10 mouse cellular contexts compared by ENCODE assay signal in the genomic region with DNA sequence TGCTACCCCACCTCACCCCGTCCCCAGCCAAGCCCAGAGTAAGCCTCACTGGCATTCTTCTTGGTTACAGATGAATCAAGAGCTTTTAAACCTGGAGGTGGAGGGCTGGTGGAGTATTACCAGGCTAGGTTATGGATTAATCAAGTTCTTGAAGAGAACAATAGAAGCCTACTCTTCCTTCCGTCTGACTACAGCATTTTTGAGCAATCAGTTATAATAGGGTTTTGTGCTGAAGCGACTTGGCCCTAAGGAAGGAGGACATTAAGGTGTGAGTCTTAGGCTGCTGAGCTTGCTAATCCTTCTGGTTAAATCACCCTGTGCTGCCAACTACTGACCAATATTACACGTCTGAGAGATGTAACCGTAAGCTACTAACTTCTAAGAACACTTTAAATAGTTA. TPM values are rescaled to one million over a fixed set of nuclear protein-coding genes. Genes with fewer than 3 reads are reported as not detected.
DNase-seq lines count a peak whose midpoint lies in the region; ATAC-seq lines count a peak whose summit lies in the region.
"Had no signal": no experiment of that assay in that cellular context is flagged by ENCODE, and none has a peak within 500 bp of the region (broad histone marks: within the 10 kb centered on the region; RNA-seq: fewer than 3 reads in every experiment).

No protein-coding gene starts in this region.

- no peak overlapping the region for H3K9ac ChIP-seq in hindbrain, embryonic 15.5 days
- H3K9ac ChIP-seq in midbrain, embryonic 14.5 days (replicated peaks; ENCODE audit: low read length): no peak overlapping the region; the same call in 1 of the 2 replicates

- ATAC-seq in hindbrain, embryonic 15.5 days (ENCODE audit: low FRiP score, low read depth): no peak
- ATAC-seq in midbrain, embryonic 14.5 days (ENCODE audit: low FRiP score, low TSS enrichment): no peak

- peak overlapping the region; percentile 62 for H3K4me3 ChIP-seq in embryonic facial prominence, embryonic 10.5 days
- H3K4me3 ChIP-seq in hindbrain, embryonic 15.5 days: peak overlapping the region; percentile 50
- peak overlapping the region; percentile 41 for H3K4me3 ChIP-seq in midbrain, embryonic 14.5 days (replicated peaks; ENCODE audit: low read depth, low read length)

- H3K27ac ChIP-seq in embryonic facial prominence, embryonic 10.5 days (replicated peaks): peak overlapping the region; percentile 65
- no peak overlapping the region for H3K27ac ChIP-seq in hindbrain, embryonic 15.5 days (replicated peaks)
- no peak overlapping the region for H3K27ac ChIP-seq in midbrain, embryonic 14.5 days (replicated peaks; ENCODE audit: low read depth, low read length)

- DNase-seq in kidney, adult 9 months: peak; percentile 19
- DNase-seq in kidney, postnatal 4 days: no peak
- no peak for DNase-seq in embryonic facial prominence, embryonic 10.5 days (ENCODE audit: low spot score)
- no peak for DNase-seq in midbrain, embryonic 14.5 days
- DNase-seq in cerebellum, adult 9-11 months: no peak
- DNase-seq in right cerebral cortex, postnatal 4 days: no peak
- no peak for DNase-seq in cerebellum, adult 11 months
- DNase-seq: kidney, postnatal 14 days had no signal

- 15% methylated on average over 5 of the region's 5 CpGs for WGBS in embryonic facial prominence, embryonic 10.5 days
- 16% methylated on average over 5 of the region's 5 CpGs for WGBS in hindbrain, embryonic 15.5 days
- 17% methylated on average over 5 of the region's 5 CpGs for WGBS in midbrain, embryonic 14.5 days

- peaks cover 51% of the 10 kb centered on the region for H3K27me3 ChIP-seq in embryonic facial prominence, embryonic 10.5 days (replicated peaks; ENCODE audit: low read depth, poor library complexity, severe bottlenecking)
- peaks cover 20% of the 10 kb centered on the region; the same call in 1 of the 2 replicates for H3K27me3 ChIP-seq in hindbrain, embryonic 15.5 days
- H3K27me3 ChIP-seq in midbrain, embryonic 14.5 days (ENCODE audit: control insufficient read depth, insufficient read depth, low read length): 0 out of 2 replicates have a peak, but pooled peaks cover 4% of the 10 kb centered on the region

- H3K36me3 ChIP-seq in embryonic facial prominence, embryonic 10.5 days (replicated peaks): no peaks in the 10 kb centered on the region
- H3K36me3 ChIP-seq in hindbrain, embryonic 15.5 days: no peaks in the 10 kb centered on the region
- no peaks in the 10 kb centered on the region for H3K36me3 ChIP-seq in midbrain, embryonic 14.5 days (ENCODE audit: control insufficient read depth, insufficient read depth, low read length)

- H3K4me2 ChIP-seq in hindbrain, embryonic 15.5 days: peak overlapping the region; percentile 75
- peak overlapping the region; percentile 54 for H3K4me2 ChIP-seq in midbrain, embryonic 14.5 days (ENCODE audit: low read length)

- H3K9me3 ChIP-seq in embryonic facial prominence, embryonic 10.5 days: no peaks in the 10 kb centered on the region
- no peaks in the 10 kb centered on the region for H3K9me3 ChIP-seq in hindbrain, embryonic 15.5 days
- H3K9me3 ChIP-seq in midbrain, embryonic 14.5 days (ENCODE audit: control insufficient read depth, low read length): no peaks in the 10 kb centered on the region

- H3K4me1 ChIP-seq in embryonic facial prominence, embryonic 10.5 days: peaks cover 12% of the 10 kb centered on the region
- H3K4me1 ChIP-seq in hindbrain, embryonic 15.5 days (replicated peaks): peaks cover 16% of the 10 kb centered on the region
- H3K4me1 ChIP-seq in midbrain, embryonic 14.5 days (ENCODE audit: control insufficient read depth, insufficient read depth, low read length): 0 out of 2 replicates have a peak, but pooled peaks cover 4% of the 10 kb centered on the region

RNA-seq across cellular contexts. Expression of gene Gpx5, which starts 32.2 kb away (rescaled TPM):
- not detected in 2 replicates for polyA plus RNA-seq in embryonic facial prominence, embryonic 10.5 days (2016; fragmentation: Nextera tagmentation; extraction: Ambion mirVana)
- not detected in 2 replicates for polyA plus RNA-seq in hindbrain, embryonic 15.5 days (2015; fragmentation: Nextera tagmentation; extraction: Ambion mirVana)
- polyA plus RNA-seq in midbrain, embryonic 14.5 days (2014; fragmentation: Nextera tagmentation; extraction: Ambion mirVana): not detected in 2 replicates
- polyA plus RNA-seq: testis, adult 2 months had no signal

RNA-seq across cellular contexts. Expression of gene Gpx6, which starts 51.6 kb away (rescaled TPM):
- 0.24 and 0.36 TPM in 2 replicates for polyA plus RNA-seq in embryonic facial prominence, embryonic 10.5 days (2016; fragmentation: Nextera tagmentation; extraction: Ambion mirVana)
- 0.24 and 0.27 TPM in 2 replicates for polyA plus RNA-seq in hindbrain, embryonic 15.5 days (2015; fragmentation: Nextera tagmentation; extraction: Ambion mirVana)
- polyA plus RNA-seq in midbrain, embryonic 14.5 days (2014; fragmentation: Nextera tagmentation; extraction: Ambion mirVana): not detected in 2 replicates
